Mouse (Mus musculus): ENCODE measurements around the gene Hist1h3e.

DNA sequence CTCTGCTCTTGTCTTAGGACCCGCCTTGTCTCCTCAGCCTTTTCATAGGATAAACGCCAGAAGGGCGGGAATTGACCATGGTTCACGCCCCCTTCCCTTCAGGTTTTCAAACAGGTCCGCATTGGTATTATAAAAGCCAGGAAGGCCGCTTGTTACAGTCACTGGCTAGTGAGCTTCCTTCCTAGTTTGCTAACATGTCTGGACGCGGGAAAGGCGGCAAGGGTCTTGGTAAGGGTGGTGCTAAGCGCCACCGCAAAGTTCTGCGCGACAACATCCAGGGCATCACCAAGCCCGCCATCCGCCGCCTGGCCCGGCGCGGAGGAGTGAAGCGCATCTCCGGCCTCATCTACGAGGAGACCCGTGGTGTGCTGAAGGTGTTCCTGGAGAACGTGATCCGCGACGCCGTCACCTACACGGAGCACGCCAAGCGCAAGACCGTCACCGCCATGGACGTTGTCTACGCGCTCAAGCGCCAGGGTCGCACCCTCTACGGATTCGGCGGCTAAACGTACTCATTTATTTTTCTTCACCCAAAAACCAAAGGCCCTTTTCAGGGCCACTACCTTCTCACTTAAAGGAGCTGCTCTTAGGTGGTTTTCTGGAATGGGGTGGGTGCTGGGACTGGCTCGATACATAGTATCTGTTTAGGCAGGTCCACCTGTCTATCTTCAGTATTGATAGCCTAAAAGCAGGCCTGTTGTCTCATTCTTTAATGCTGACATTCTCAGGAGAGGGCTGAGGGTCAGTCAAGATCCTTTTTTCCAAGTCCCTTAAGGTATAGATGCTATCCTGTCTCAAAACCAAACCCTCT lies 19.4 kb upstream of the Hist1h3e start, which contains the start of gene Hist1h4d:
- peak; percentile 97 for TF ChIP-seq EP300 (IDR thresholded peaks at IDR 0.05)
- TF ChIP-seq CTCF (IDR thresholded peaks at IDR 0.05), result no peak

All from lung, postnatal 0 days (tissue).